Mouse (Mus musculus): ENCODE measurements around the gene Ccdc159. TPM values are rescaled to one million over a fixed set of nuclear protein-coding genes. Genes with fewer than 3 reads are reported as not detected.

Gene Ccdc159
- 1 to 10 TPM in 1 of 2 experiments, not detected in 1; 1.2 TPM for total RNA-seq (2023)

GRCm38 (mm10) chr9:21927208-21927753 lies at the start of gene Ccdc159, which contains the start of gene Tmem205:
TSS of gene Ccdc159 (plus strand) at chr9:21927471.
TSS of gene Tmem205 (minus strand) at chr9:21927556.

GRCm38 (mm10) chr9:21918035-21918592 lies 9.2 kb upstream of the Ccdc159 start, which contains the start of gene Rab3d:
TSS of gene Rab3d (minus strand) at chr9:21918192.

GRCm38 (mm10) chr9:21936692-21937570 lies 9.7 kb downstream of the Ccdc159 start, which contains the start of gene Plppr2:
TSS of gene Plppr2 (plus strand) at chr9:21937033.

GRCm38 (mm10) chr9:21955570-21956281 lies 28.5 kb downstream of the Ccdc159 start, which contains the start of gene Swsap1:
TSS of gene Swsap1 (plus strand) at chr9:21955755.

GRCm38 (mm10) chr9:21963417-21963816 lies 36.1 kb downstream of the Ccdc159 start, which contains the start of gene Epor:
TSS of gene Epor (minus strand) at chr9:21963506.

Other genes starting within 250 kb of the Ccdc159 start
- 100 to 1,000 TPM; 231 to 278 TPM for gene Ldlr, start 204.0 kb upstream of the Ccdc159 start, total RNA-seq (2023)
- under 1 TPM; 0.71 to 0.94 TPM for gene Spc24, start 167.2 kb upstream of the Ccdc159 start, total RNA-seq (2023)
- gene Kank2, start 128.7 kb upstream of the Ccdc159 start, total RNA-seq (2023) = 1 to 10 TPM in 1 of 2 experiments, under 1 TPM in 1; 0.84 to 1.2 TPM
- gene Angptl8, start 92.0 kb upstream of the Ccdc159 start, total RNA-seq (2023) = not detected
- gene Dock6, start 74.8 kb upstream of the Ccdc159 start, total RNA-seq (2023) = 1 to 10 TPM; 4.2 to 4.6 TPM
- 10 to 100 TPM; 24.6 to 30.4 TPM for gene Rab3d, start 9.3 kb upstream of the Ccdc159 start, total RNA-seq (2023)
- 10 to 100 TPM; 12.4 to 14.3 TPM for gene Tmem205, start 85 bp downstream of the Ccdc159 start, total RNA-seq (2023)
- gene Plppr2, start 9.6 kb downstream of the Ccdc159 start, total RNA-seq (2023) = 1 to 10 TPM; 1.1 to 1.2 TPM
- gene Swsap1, start 28.3 kb downstream of the Ccdc159 start, total RNA-seq (2023) = 1 to 10 TPM; 6.1 to 6.2 TPM
- gene Epor, start 36.0 kb downstream of the Ccdc159 start, total RNA-seq (2023) = 1 to 10 TPM; 5.6 to 6.4 TPM
- 1 to 10 TPM; 1.7 to 1.9 TPM for gene Rgl3, start 62.0 kb downstream of the Ccdc159 start, total RNA-seq (2023)
- gene Ccdc151, start 75.2 kb downstream of the Ccdc159 start, total RNA-seq (2023) = under 1 TPM in 1 of 2 experiments, not detected in 1; 0.24 TPM
- gene Prkcsh, start 75.3 kb downstream of the Ccdc159 start, total RNA-seq (2023) = 10 to 100 TPM; 86.0 to 88.5 TPM
- gene Elavl3, start 124.6 kb downstream of the Ccdc159 start, total RNA-seq (2023) = under 1 TPM in 1 of 2 experiments, not detected in 1; 0.21 TPM
- gene Gm49318, start 143.8 kb downstream of the Ccdc159 start, total RNA-seq (2023) = not detected
- 10 to 100 TPM; 19.4 to 21.3 TPM for gene Zfp653, start 143.9 kb downstream of the Ccdc159 start, total RNA-seq (2023)
- gene Ecsit, start 158.0 kb downstream of the Ccdc159 start, total RNA-seq (2023) = 10 to 100 TPM; 14.3 to 16.8 TPM
- gene Cnn1, start 171.7 kb downstream of the Ccdc159 start, total RNA-seq (2023) = not detected
- 10 to 100 TPM; 35.2 to 40.3 TPM for gene Elof1, start 189.7 kb downstream of the Ccdc159 start, total RNA-seq (2023)
- gene Acp5, start 208.2 kb downstream of the Ccdc159 start, total RNA-seq (2023) = 100 to 1,000 TPM; 153 to 160 TPM
- gene Pigyl, start 229.4 kb downstream of the Ccdc159 start, total RNA-seq (2023) = 10 to 100 TPM; 14.0 to 19.2 TPM